Mouse (Mus musculus) kidney, embryonic 15.5 days (tissue): ENCODE measurements around the gene Itpkb. TPM values are rescaled to one million over a fixed set of nuclear protein-coding genes. Genes with fewer than 3 reads are reported as not detected.

ENCODE experiments used
- ATAC-seq: fragments of 200-750 bp; cut with Nextera tagmentation; replicated peaks from 2 replicates; pipeline ENCODE4 v1.8.0; 2017; ENCODE audit warnings: moderate TSS enrichment; ENCODE audit not compliant: low FRiP score
- H3K27ac ChIP-seq: fragments of 300-500 bp; sonication (generic); 2 replicates; pipeline ENCODE4 v1.5.1; 2015; ENCODE audit warnings: mild to moderate bottlenecking, inconsistent platforms
- H3K27me3 ChIP-seq: fragments of 300-500 bp; sonication (generic); 2 replicates; pipeline ENCODE4 v1.6.1; 2015; ENCODE audit warnings: inconsistent platforms
- H3K36me3 ChIP-seq: fragments of 300-500 bp; sonication (generic); 2 replicates; pipeline ENCODE4 v1.6.1; 2015; ENCODE audit warnings: inconsistent platforms
- H3K4me1 ChIP-seq: fragments of 300-500 bp; sonication (generic); 2 replicates; pipeline ENCODE4 v1.6.1; 2015; ENCODE audit warnings: inconsistent platforms
- H3K4me2 ChIP-seq: fragments of 300-500 bp; sonication (generic); 2 replicates; pipeline ENCODE4 v1.6.1; 2015; ENCODE audit warnings: moderate library complexity, mild to moderate bottlenecking, inconsistent platforms
- H3K4me3 ChIP-seq: fragments of 300-500 bp; sonication (generic); replicated peaks from 2 replicates; pipeline ENCODE4 v1.5.1; 2015; ENCODE audit warnings: mild to moderate bottlenecking, inconsistent platforms
- H3K9ac ChIP-seq: fragments of 300-500 bp; sonication (generic); 2 replicates; pipeline ENCODE4 v1.6.1; 2015; ENCODE audit warnings: mild to moderate bottlenecking, inconsistent platforms
- H3K9me3 ChIP-seq: fragments of 300-500 bp; sonication (generic); replicated peaks from 2 replicates; pipeline ENCODE4 v1.6.1; 2016; ENCODE audit warnings: inconsistent platforms
- WGBS: fragments of 180-500 bp; shearing (Covaris S2); methylation state at CpG from one replicate; pipeline ENCODE4 v1.1.7; 2015; ENCODE audit warnings: mixed read lengths; 5-methylcytosine and 5-hydroxymethylcytosine counted together
- polyA plus RNA-seq: library from polyadenylated mRNA; unstranded; fragments of >200 nt; fragmentation: Nextera tagmentation; extraction: Ambion mirVana; gene quantifications from 2 replicates; pipeline ENCODE4 v1.2.1, GENCODE M21; 2015

Itpkb gene
- polyA plus RNA-seq, 1 experiment from 2014 or later: 9.4 TPM

DNA sequence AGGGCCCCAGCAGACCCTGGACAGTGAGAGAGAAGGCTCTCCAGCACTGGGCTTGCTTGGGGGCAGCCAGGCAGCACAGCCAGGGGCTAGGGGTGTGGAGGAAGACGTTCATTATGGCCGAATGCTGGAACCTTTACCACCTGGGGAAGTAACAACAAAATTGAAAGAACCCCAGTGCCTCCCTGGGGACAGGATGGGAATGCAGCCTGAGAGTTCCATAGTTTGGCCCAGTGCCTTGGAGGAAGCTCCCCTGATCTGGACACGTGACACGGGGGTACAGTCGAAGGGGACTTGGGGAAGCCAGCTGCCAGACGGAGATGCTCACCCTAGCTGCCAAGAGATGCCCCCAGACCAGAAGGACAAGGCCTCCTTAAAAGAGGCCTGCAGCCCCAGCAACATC, 3.3 kb downstream of the Itpkb start:
- ATAC-seq: no peak
- H3K4me1 ChIP-seq: peaks cover 72% of the 10 kb centered on the region
- peak overlapping the region; percentile 97 for H3K4me2 ChIP-seq
- no peak overlapping the region for H3K9ac ChIP-seq
- H3K36me3 ChIP-seq: peaks cover 19% of the 10 kb centered on the region
- peak overlapping the region; percentile 75 for H3K4me3 ChIP-seq
- no peaks in the 10 kb centered on the region; the same call in 1 of the 2 replicates for H3K27me3 ChIP-seq
- H3K27ac ChIP-seq: no peak overlapping the region
- no peaks in the 10 kb centered on the region for H3K9me3 ChIP-seq
- WGBS: 34% methylated on average over 6 of the region's 6 CpGs

DNA sequence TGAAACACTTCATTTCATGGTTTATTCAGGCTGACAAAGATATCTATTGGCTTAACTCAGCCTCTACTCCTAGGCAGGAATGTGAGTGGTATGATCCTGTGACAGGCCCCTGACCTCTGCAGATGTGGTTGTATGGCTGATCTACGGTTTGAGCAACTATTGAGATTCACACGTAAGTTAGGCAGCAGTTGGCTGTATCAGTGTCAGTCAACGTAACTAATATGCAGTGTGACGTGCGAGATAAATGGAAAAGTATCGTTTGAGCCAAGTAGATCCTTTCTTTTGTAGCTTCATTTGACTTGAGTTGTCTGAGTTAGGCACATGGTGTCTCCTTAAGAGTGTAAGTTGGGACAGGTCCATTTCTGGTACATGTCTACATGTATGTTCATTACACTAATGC, 4.3 kb downstream of the Itpkb start:
- no peaks in the 10 kb centered on the region; the same call in 1 of the 2 replicates for H3K27me3 ChIP-seq
- no peak overlapping the region for H3K27ac ChIP-seq
- H3K4me2 ChIP-seq: peak overlapping the region; percentile 97
- H3K36me3 ChIP-seq: peaks cover 19% of the 10 kb centered on the region
- no peak for ATAC-seq
- WGBS: 70% methylated on average over 6 of the region's 6 CpGs
- H3K4me1 ChIP-seq: peaks cover 67% of the 10 kb centered on the region
- H3K9ac ChIP-seq: no peak overlapping the region; the same call in 1 of the 2 replicates
- H3K4me3 ChIP-seq: peak overlapping the region; percentile 75
- H3K9me3 ChIP-seq: no peaks in the 10 kb centered on the region

DNA sequence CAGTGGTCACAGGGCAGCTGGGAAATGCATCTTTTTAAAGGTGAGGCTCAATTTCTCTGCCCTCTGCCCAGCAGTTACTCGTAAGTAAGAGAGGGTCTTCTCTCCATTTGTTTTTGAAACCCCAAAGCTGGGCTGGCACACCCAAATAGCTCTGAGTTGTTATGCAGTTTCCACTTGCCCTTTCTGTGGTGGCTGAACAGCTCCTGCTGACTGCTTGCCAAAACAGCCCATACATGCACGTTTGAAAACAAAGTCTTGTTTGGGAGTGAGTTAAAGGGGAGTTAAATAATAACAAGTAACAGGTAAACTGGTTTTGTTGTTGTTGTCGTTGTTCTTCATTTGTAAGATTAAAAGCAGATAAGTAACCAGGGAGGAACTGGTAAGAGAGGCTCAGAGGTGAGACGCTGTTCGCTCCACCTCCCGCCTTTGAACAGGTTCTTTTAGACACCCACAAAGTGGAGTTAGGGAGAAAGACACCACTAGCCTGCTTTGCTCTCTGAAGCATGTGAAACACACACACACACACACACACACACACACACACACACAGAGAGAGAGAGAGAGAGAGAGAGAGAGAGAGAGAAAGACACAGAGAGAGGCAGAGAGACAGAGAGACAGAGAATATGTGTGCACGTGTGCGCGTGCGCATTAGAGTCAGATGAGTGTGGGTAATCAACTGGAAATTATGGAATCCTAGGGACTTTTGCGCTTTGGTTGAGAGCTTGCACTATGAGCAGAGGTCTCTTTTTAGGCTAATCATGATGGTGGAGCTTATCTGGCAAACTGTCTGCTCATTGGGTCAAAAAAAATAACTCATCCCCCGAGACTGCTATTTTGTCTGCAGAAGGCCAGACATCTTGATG, 5.5 kb downstream of the Itpkb start:
- peak overlapping the region; percentile 75 for H3K4me3 ChIP-seq
- WGBS: 62% methylated on average over 12 of the region's 12 CpGs

DNA sequence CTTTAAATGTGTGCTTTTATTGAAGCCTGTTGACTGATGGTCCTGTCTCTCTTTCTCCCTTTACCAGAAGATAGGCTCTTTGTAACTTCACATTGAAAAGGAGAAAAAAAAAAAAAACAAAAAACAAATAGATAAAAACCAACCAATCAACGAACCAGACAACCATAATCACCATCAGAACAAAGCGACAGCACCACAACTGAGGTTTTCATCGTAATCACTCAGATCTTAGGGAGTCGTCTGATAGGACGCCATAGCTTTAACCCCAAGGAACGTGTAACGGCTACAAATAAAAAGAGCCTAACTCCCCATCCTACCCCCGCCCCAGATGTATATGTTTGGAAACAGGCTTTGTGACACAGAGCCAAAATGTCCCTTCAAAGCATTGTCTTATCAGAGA, 8.1 kb downstream of the Itpkb start:
- Histone ChIP-seq H3K9ac (no peak overlapping the region), H3K36me3 (peaks cover 14% of the 10 kb centered on the region), H3K27me3 (no peaks in the 10 kb centered on the region), H3K4me2 (no peak overlapping the region), H3K9me3 (no peaks in the 10 kb centered on the region), H3K4me1 (peaks cover 52% of the 10 kb centered on the region), H3K27ac (no peak overlapping the region), H3K4me3 (no peak overlapping the region)
- WGBS: 73% methylated on average over 8 of the region's 8 CpGs
- ATAC-seq: no peak

More for the DNA sequence above, 5.5 kb downstream of the Itpkb start:
- Histone ChIP-seq H3K9ac (no peak overlapping the region; the same call in 1 of the 2 replicates), H3K27me3 (no peaks in the 10 kb centered on the region; the same call in 1 of the 2 replicates), H3K4me1 (peaks cover 65% of the 10 kb centered on the region), H3K27ac (no peak overlapping the region), H3K4me2 (peak overlapping the region; percentile 97), H3K9me3 (no peaks in the 10 kb centered on the region), H3K36me3 (peaks cover 19% of the 10 kb centered on the region)
- no peak for ATAC-seq

DNA sequence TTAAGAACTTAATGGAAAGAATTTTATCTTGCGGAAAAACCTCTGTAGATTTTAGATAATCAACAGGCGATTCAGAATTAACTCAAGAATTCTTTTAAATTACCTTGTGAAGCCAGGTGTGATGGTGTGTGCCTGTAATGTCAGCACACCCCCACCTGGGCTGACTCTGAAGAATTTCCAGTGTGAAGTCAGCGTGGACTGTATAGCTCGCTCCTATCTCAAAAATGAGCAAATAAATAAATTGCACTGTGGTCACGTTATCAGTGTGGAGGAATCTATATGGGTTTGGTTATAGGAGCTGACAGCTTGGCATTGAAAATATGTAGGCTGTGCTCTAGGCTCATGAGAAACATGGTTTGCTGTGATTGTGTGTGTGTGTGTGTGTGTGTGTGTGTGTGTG, 8.9 kb downstream of the Itpkb start:
- Histone ChIP-seq H3K27ac (no peak overlapping the region), H3K9ac (no peak overlapping the region), H3K4me1 (peaks cover 52% of the 10 kb centered on the region), H3K9me3 (no peaks in the 10 kb centered on the region), H3K27me3 (no peaks in the 10 kb centered on the region), H3K4me2 (no peak overlapping the region), H3K36me3 (peaks cover 6% of the 10 kb centered on the region), H3K4me3 (no peak overlapping the region)
- no peak for ATAC-seq
- 67% methylated on average over 5 of the region's 5 CpGs for WGBS

DNA sequence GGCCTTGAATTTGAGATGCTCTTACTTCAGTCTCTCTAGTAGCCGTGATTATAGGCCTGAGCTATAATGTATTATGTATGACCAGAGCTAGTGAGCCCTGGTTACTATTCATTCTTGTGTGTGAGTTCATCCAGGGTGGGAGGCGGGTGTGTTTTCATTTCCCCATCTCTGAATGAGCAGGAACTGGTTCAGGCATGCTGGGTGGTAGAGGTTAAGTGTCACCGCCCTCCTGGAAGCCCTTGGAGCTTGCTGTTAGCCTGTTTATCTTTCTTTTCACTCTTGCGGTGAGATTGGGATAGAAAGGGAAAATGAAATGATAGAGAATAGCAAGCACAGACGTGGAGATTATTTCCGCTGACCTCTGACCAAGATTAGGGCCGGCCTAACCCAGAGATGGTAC, 12.7 kb downstream of the Itpkb start:
- no peaks in the 10 kb centered on the region for H3K9me3 ChIP-seq
- no peaks in the 10 kb centered on the region for H3K27me3 ChIP-seq
- no peak for ATAC-seq
- 72% methylated on average over 7 of the region's 7 CpGs for WGBS
- peaks cover 57% of the 10 kb centered on the region for H3K4me1 ChIP-seq
- no peak overlapping the region for H3K9ac ChIP-seq
- no peaks in the 10 kb centered on the region for H3K36me3 ChIP-seq
- no peak overlapping the region for H3K4me2 ChIP-seq
- H3K27ac ChIP-seq: no peak overlapping the region
- no peak overlapping the region for H3K4me3 ChIP-seq

DNA sequence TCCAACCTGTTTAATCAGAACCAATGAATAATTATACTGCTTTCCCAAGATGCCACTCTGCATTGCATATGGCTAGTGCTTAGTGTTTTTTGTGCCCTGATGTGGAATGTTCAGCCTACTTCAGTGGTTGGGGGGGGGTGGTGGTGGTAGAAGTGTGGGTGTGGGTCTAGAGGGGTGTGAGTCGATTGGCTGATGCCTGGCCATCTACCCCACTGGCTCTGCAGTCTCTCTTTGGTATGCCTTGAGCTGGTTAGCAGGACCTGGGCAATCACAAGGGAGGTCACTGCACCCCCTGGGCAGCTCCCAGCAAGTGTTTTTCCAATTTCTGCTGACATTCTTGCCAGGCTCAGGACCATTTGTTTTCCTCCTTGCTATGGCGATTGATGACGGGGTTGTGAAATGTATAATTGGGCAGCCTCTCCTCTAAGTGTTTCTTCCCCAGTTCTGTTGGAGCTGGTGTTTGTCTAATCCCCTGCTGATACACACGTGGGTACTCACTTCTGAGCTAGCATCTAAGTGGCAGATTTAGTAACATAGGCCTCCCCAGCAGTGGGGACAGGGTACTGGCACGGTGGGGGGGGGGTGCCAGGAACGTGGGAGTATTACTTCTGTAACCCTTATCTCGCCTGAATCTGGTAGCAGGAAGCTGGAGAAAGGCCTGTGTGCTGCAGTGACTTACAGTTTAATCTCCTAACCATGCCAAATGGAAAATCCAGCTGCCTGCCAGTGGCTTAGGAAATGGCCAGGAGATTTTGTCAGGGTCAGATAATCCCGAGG, 13.3 kb downstream of the Itpkb start:
- Histone ChIP-seq H3K4me1 (peaks cover 64% of the 10 kb centered on the region), H3K4me3 (no peak overlapping the region), H3K27ac (peak overlapping the region; percentile 56), H3K4me2 (no peak overlapping the region), H3K9me3 (no peaks in the 10 kb centered on the region), H3K36me3 (no peaks in the 10 kb centered on the region), H3K9ac (no peak overlapping the region), H3K27me3 (no peaks in the 10 kb centered on the region)
- ATAC-seq: peak; percentile 38; the same call in 1 of the 2 replicates
- WGBS: 29% methylated on average over 8 of the region's 8 CpGs

DNA sequence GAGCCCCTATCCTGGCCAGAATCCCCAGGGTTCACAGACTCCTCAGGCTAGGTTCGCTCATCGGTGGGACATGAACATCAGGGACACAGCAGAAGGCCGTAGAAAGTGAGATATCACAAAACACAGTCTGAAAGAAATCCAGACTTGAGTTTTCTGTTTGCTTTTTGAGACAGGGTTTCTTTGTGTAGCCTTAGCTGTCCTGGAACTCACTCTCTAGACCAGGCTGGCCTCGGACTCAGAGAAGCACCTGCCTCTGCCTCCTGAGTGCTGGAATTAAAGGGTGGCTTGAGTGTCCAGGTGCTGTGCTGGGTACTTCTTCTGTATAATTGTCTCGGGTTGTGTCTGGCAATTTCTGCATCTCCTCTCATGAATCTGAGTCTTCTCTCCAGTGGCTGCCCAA, 14.8 kb downstream of the Itpkb start:
- no peak for ATAC-seq
- H3K27ac ChIP-seq: no peak overlapping the region
- peaks cover 68% of the 10 kb centered on the region for H3K4me1 ChIP-seq
- no peaks in the 10 kb centered on the region for H3K36me3 ChIP-seq
- H3K4me2 ChIP-seq: no peak overlapping the region
- WGBS: 91% methylated on average over 5 of the region's 5 CpGs
- H3K9me3 ChIP-seq: no peaks in the 10 kb centered on the region
- H3K9ac ChIP-seq: no peak overlapping the region
- no peak overlapping the region for H3K4me3 ChIP-seq
- H3K27me3 ChIP-seq: no peaks in the 10 kb centered on the region

DNA sequence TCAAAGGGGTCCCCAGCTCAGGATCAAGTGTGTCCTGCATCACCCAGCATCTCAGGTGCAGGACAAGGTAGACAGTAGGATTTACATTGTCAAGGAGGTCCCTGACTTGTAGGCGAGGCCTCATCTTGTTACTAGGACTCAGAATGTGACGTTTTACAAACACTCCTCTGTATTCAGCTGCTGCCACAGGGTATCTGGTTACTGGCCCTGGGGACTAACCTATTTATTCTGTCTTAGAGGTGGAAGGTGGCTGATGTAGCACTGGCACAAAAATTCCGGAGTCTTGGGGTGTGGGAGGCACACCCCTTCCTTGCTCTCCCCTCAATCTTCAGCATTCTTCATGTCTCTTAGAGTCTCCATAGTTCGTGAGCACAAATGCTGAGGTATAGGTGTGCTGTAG, 16.8 kb downstream of the Itpkb start:
- no peaks in the 10 kb centered on the region for H3K9me3 ChIP-seq
- no peak overlapping the region for H3K9ac ChIP-seq
- peaks cover 76% of the 10 kb centered on the region for H3K4me1 ChIP-seq
- ATAC-seq: 0 out of 2 replicates have a peak, but pooled peaks have one; percentile 38
- WGBS: 48% methylated on average over 4 of the region's 4 CpGs
- no peak overlapping the region for H3K4me2 ChIP-seq
- H3K27ac ChIP-seq: no peak overlapping the region
- H3K4me3 ChIP-seq: no peak overlapping the region
- no peaks in the 10 kb centered on the region for H3K36me3 ChIP-seq
- no peaks in the 10 kb centered on the region for H3K27me3 ChIP-seq

DNA sequence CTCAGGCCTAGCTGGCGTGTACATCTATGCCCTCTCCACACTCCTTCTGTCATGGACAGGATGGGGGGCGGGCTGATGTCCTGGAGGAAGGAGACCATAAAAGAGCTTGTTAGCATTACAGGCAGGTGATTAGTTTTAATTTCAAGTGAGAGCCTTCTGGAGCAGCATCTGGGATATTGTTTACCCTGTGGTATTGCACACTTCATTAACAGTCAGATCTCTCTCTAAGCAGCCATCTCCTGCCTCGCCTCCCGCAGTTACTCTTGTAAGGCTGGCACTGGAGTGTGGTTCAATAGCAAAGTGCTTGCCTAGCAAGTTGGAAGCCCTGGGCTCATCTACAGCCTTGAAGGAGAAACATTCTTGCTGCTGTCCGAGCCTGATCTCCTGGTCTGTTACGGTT, 17.6 kb downstream of the Itpkb start:
- 65% methylated on average over 6 of the region's 6 CpGs for WGBS
- Histone ChIP-seq H3K27me3 (no peaks in the 10 kb centered on the region), H3K9me3 (no peaks in the 10 kb centered on the region), H3K4me2 (no peak overlapping the region), H3K36me3 (no peaks in the 10 kb centered on the region), H3K9ac (no peak overlapping the region), H3K4me3 (no peak overlapping the region), H3K4me1 (peaks cover 81% of the 10 kb centered on the region), H3K27ac (peak overlapping the region; percentile 22)
- ATAC-seq: no peak

DNA sequence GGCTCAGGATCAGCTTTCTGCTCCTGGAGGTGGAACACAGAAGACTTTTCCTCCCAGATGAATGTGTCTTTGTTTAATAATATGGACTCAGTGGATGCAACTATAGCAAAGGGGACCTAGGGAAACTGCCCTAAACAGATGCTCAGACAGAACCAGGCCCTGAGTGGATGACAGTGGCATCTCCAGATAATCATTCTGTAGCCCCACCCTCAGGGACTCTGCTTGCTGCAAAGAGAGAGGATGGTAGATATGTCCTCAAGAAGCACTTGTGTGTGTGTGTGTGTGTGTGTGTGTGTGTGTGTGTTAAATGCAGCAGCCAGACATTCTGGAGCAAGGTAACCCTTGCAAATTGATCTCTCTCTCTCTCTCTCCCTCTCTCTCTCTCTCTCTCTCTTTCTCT, 18.8 kb downstream of the Itpkb start:
- Histone ChIP-seq H3K4me3 (no peak overlapping the region), H3K9ac (no peak overlapping the region), H3K36me3 (no peaks in the 10 kb centered on the region), H3K27ac (no peak overlapping the region), H3K27me3 (no peaks in the 10 kb centered on the region), H3K9me3 (no peaks in the 10 kb centered on the region), H3K4me2 (no peak overlapping the region), H3K4me1 (peaks cover 80% of the 10 kb centered on the region)
- no peak for ATAC-seq

DNA sequence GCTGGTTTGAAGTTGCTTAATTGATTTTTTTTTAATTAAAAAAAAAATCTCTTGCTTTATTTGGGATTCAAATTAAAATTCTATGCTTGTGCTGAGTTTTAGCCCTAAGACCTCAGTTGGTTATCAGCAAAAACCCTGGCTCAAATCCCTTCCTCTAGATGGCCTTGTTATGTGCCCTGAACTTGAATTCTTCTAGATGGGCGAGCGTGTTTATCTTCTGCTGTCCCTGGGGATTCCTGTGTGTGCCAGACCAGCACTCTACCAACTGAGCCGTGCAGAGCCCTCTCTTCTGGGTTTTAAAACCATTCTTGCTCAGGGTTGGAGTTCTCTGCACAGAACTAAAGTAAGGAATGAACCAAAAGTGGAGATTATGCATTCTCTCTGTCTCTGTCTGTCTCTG, 22.0 kb downstream of the Itpkb start:
- Histone ChIP-seq H3K27ac (no peak overlapping the region), H3K27me3 (no peaks in the 10 kb centered on the region), H3K4me2 (no peak overlapping the region), H3K36me3 (no peaks in the 10 kb centered on the region), H3K9ac (no peak overlapping the region), H3K4me3 (no peak overlapping the region), H3K4me1 (peaks cover 81% of the 10 kb centered on the region), H3K9me3 (no peaks in the 10 kb centered on the region)
- ATAC-seq: no peak
- WGBS: 46% methylated on average over 3 of the region's 3 CpGs
